Mouse (Mus musculus): ENCODE measurements around the gene Alx1. TPM values are rescaled to one million over a fixed set of nuclear protein-coding genes. Genes with fewer than 3 reads are reported as not detected.

The Alx1 gene
- total and polyA plus RNA-seq, 3 experiments = not detected

DNA sequence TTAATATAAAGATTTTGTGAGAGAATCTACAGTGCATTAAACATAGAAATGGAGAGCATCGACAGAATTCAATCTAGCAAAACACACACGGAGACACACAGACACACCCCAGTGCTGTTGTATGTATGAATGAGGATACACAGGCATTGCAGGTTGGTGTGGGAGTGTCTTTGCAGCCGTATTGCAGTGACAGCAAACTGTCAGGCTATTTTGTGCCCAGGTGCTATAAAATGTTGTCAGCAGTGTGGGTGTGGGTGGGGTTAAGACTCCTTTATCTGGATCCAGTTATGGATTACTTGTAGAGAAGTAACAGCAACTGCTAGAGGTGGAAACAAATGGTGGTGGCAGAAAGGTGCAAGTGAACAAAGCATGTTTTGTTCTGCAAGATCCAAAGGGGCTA is 16.6 kb upstream of the Alx1 start:
- dilution Hi-C loops (cut with MboI; ENCODE audit: extremely low pct_ligation_motif_present, extremely low pct_unique_long_range_greater_than_20kb, low sequenced_read_pairs) = no loop called here
- Histone ChIP-seq H3K4me1 (ENCODE audit: control insufficient read depth in 1 of 2, insufficient read depth in 2 of 2) (no peaks in the 10 kb centered on the region), H3K27ac (ENCODE audit: insufficient read depth, low read depth) (no peak overlapping the region), H3K9ac (ENCODE audit: insufficient read depth, low read depth) (no peak overlapping the region), H3K36me3 (replicated peaks in 1 of 2; ENCODE audit: control insufficient read depth in 1 of 2, insufficient read depth in 1 of 2, low read length in 1 of 2) (no peaks in the 10 kb centered on the region), H3K9me3 (replicated peaks; ENCODE audit: low read length) (peaks cover 11% of the 10 kb centered on the region), H3K4me2 (ENCODE audit: insufficient read depth, low read depth, poor library complexity, severe bottlenecking) (no peak overlapping the region), H3K4me3 (replicated peaks in 1 of 3; ENCODE audit: low read depth in 2 of 3, low read length in 2 of 3, poor library complexity in 1 of 3) (no peak overlapping the region), H3K79me2 (replicated peaks; ENCODE audit: control insufficient read depth, extremely low read depth, insufficient read depth, poor library complexity, severe bottlenecking) (no peaks in the 10 kb centered on the region), H3K27me3 (replicated peaks) (no peaks in the 10 kb centered on the region)
- in situ Hi-C loops (cut with MboI; ENCODE audit: low pct_ligation_motif_present, low pct_unique_long_range_greater_than_20kb, low sequenced_read_pairs) = no loop called here
- TF ChIP-seq NELFE (IDR thresholded peaks at IDR 0.05; ENCODE audit: low read depth, low read length) (no peak), MEF2A (IDR thresholded peaks at IDR 0.05; ENCODE audit: borderline replicate concordance, low read depth, low read length) (no peak), USF1 (IDR thresholded peaks at IDR 0.05; ENCODE audit: low read depth, low read length) (no peak), SMC3 (IDR thresholded peaks at IDR 0.05; ENCODE audit: low read depth, low read length) (no peak), BHLHE40 (IDR thresholded peaks at IDR 0.05; ENCODE audit: low read depth, low read length) (no peak), E2F4 (IDR thresholded peaks at IDR 0.05; ENCODE audit: insufficient replicate concordance, low read depth, low read length) (no peak), JUND (conservative IDR thresholded peaks at IDR 0.05; ENCODE audit: low read depth, low read length) (no peak), ETS1 (conservative IDR thresholded peaks at IDR 0.05; ENCODE audit: low read depth, low read length) (no peak), NRF1 (IDR thresholded peaks at IDR 0.05; ENCODE audit: low read depth, low read length) (no peak), MYC (IDR thresholded peaks at IDR 0.05; ENCODE audit: low read depth, low read length) (no peak), USF2 (conservative IDR thresholded peaks at IDR 0.05; ENCODE audit: low read depth, low read length) (no peak), MAX (IDR thresholded peaks at IDR 0.05; ENCODE audit: low read length) (no peak), ELF1 (IDR thresholded peaks at IDR 0.05; ENCODE audit: low read depth, low read length) (no peak), GABPA (IDR thresholded peaks at IDR 0.05; ENCODE audit: insufficient replicate concordance, low read depth, low read length) (no peak), MXI1 (IDR thresholded peaks at IDR 0.05; ENCODE audit: low read depth, low read length) (no peak)
- DNase-seq (ENCODE audit: extremely low read depth) = no peak

DNA sequence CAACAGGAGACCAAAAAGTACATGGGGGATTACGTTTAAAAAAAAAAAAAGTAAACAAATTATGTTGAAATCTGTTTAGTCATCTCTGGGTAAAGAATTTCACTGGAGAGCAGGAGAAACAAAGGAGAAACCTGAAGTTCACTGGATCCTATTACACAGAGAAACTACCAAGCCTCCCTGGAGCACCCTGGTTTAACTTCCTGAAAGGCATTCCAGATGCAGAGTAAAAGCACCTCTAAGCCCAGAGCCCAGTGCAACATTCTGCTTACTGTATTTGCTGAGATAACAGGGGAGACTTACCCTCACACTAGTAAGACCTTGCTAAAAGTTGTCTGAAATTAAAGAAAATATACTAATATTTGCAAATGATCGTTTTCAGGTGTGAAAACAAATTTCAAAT is 15.0 kb upstream of the Alx1 start:
- dilution Hi-C loops (cut with MboI; ENCODE audit: extremely low pct_ligation_motif_present, extremely low pct_unique_long_range_greater_than_20kb, low sequenced_read_pairs) = no loop called here

More for the DNA sequence above, 15.0 kb upstream of the Alx1 start:
- in situ Hi-C loops (cut with MboI; ENCODE audit: low pct_ligation_motif_present, low pct_unique_long_range_greater_than_20kb, low sequenced_read_pairs) = no loop called here
- H3K4me1 ChIP-seq (ENCODE audit: control insufficient read depth in 1 of 2, insufficient read depth in 2 of 2) = no peaks in the 10 kb centered on the region
- no peaks in the 10 kb centered on the region for H3K27me3 ChIP-seq (replicated peaks)
- no peak overlapping the region for H3K4me2 ChIP-seq (ENCODE audit: insufficient read depth, low read depth, poor library complexity, severe bottlenecking)
- H3K4me3 ChIP-seq (replicated peaks in 1 of 3; ENCODE audit: low read depth in 2 of 3, low read length in 2 of 3, poor library complexity in 1 of 3) = no peak overlapping the region
- no peak overlapping the region for H3K9ac ChIP-seq (ENCODE audit: insufficient read depth, low read depth)
- no peaks in the 10 kb centered on the region for H3K79me2 ChIP-seq (replicated peaks; ENCODE audit: control insufficient read depth, extremely low read depth, insufficient read depth, poor library complexity, severe bottlenecking)
- no peaks in the 10 kb centered on the region for H3K36me3 ChIP-seq (replicated peaks in 1 of 2; ENCODE audit: control insufficient read depth in 1 of 2, insufficient read depth in 1 of 2, low read length in 1 of 2)
- peaks cover 12% of the 10 kb centered on the region for H3K9me3 ChIP-seq (replicated peaks; ENCODE audit: low read length)
- H3K27ac ChIP-seq (ENCODE audit: insufficient read depth, low read depth) = no peak overlapping the region
- TF ChIP-seq RAD21 (IDR thresholded peaks at IDR 0.05; ENCODE audit: low read depth, low read length) (no peak), MAX (IDR thresholded peaks at IDR 0.05; ENCODE audit: low read length) (no peak), IRF4 (IDR thresholded peaks at IDR 0.05; ENCODE audit: low read depth, low read length) (no peak), MAFK (IDR thresholded peaks at IDR 0.05; ENCODE audit: insufficient replicate concordance, low read length) (no peak), JUN (IDR thresholded peaks at IDR 0.05; ENCODE audit: insufficient read depth, low read depth, low read length) (no peak), NELFE (IDR thresholded peaks at IDR 0.05; ENCODE audit: low read depth, low read length) (no peak), ZC3H11A (IDR thresholded peaks at IDR 0.05; ENCODE audit: low read depth, low read length) (no peak), MEF2A (IDR thresholded peaks at IDR 0.05; ENCODE audit: borderline replicate concordance, low read depth, low read length) (no peak), TBP (conservative IDR thresholded peaks at IDR 0.05; ENCODE audit: low read depth, low read length) (no peak)
- no peak for DNase-seq (ENCODE audit: extremely low read depth)
